Mouse (Mus musculus): Measurements from ENCODE around the gene Fbxw4. TPM values are rescaled to one million over a fixed set of nuclear protein-coding genes. Genes with fewer than 3 reads are reported as not detected.

Gene Fbxw4
- total and polyA plus RNA-seq, 2 experiments = 10.0 to 44.6 TPM

DNA sequence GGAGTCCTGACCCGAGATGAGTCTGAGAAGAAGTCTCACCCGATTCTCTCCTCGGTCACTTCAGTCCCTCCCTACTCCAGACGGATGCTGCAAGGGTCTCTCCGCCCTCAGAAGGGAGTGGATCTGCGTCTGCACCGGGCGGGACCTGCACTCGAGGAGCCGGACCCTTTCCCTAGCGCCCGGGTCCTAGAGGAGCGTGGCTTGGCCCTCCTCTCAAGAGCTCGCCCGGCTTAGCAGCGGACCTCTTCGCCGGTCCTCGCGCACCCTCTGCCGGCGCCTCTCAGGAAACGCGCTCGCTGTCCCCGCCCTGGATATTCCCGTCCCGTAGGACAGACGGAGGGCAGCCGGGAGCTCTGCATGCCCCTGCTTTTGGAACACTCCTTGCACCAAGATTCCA is 115.2 kb downstream of the Fbxw4 start:
- Histone ChIP-seq H3K4me1 (ENCODE audit: control insufficient read depth, insufficient read depth, low read length) (peaks cover 6% of the 10 kb centered on the region; the same call in 1 of the 2 replicates), H3K27me3 (ENCODE audit: control insufficient read depth, insufficient read depth, low read length) (peaks cover 8% of the 10 kb centered on the region)

DNA sequence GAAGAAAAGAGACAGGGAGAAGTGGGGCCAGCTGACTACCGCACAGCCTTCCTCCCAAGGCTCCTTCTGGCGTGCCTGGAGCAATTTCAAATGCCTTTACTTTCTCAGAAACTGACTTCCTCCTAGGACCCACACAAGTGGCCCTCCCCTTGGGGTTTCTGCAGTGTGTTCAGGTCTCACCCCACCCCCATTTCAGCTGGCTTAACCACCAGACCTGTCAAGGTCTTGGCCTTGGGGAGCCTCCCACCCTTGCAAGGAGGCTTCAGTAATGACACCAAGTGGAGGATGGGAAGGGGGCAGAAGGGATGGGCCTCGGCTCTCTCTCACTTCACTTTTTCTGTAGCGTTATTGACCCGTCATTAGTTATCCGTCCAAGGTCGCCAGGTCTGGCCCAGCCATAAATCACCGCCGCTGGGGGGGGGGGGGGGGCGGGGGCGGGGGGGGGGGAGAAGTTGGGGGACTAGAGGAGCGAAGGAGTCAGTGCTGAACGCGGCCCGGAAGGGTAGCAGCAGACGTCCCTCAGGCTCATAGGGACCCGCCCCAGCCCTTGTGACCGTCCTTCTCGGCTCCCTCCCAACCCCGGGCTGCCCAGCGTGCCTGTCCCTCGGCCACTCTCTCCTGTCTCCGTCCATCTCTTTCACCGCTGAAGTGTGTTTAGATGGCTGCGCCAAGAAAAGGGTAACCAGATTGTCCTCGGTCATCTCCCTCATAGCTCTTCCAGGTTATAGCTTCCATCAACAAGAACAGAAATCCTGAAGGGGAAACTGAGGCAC is 115.8 kb downstream of the Fbxw4 start:
- Histone ChIP-seq H3K27me3 (ENCODE audit: control insufficient read depth, insufficient read depth, low read length) (peaks cover 8% of the 10 kb centered on the region), H3K4me3 (ENCODE audit: insufficient read depth, low read depth, low read length) (peak overlapping the region; percentile 42; the same call in 1 of the 2 replicates), H3K4me1 (ENCODE audit: control insufficient read depth, insufficient read depth, low read length) (peaks cover 6% of the 10 kb centered on the region; the same call in 1 of the 2 replicates), H3K27ac (replicated peaks; ENCODE audit: insufficient read depth, low read depth, low read length) (no peak overlapping the region), H3K9ac (ENCODE audit: low read depth, low read length) (no peak overlapping the region), H3K79me2 (ENCODE audit: control insufficient read depth, insufficient read depth, low read length) (no peaks in the 10 kb centered on the region), H3K36me3 (ENCODE audit: control insufficient read depth, insufficient read depth, low read length) (no peaks in the 10 kb centered on the region)
- WGBS = 5% methylated on average over 21 of the region's 26 CpGs
- DNase-seq (ENCODE audit: extremely low read depth, low read depth, low spot score) = no peak
- no peak for TF ChIP-seq CTCF (IDR thresholded peaks at IDR 0.05; ENCODE audit: low read depth, low read length)
- no peak for TF ChIP-seq POLR2A (IDR thresholded peaks at IDR 0.05; ENCODE audit: extremely low read depth, insufficient read depth, low read length)

More for the DNA sequence above, 115.2 kb downstream of the Fbxw4 start:
- Histone ChIP-seq H3K4me3 (ENCODE audit: insufficient read depth, low read depth, low read length) (peak overlapping the region; percentile 42; the same call in 1 of the 2 replicates), H3K79me2 (ENCODE audit: control insufficient read depth, insufficient read depth, low read length) (no peaks in the 10 kb centered on the region), H3K27ac (replicated peaks; ENCODE audit: insufficient read depth, low read depth, low read length) (no peak overlapping the region), H3K36me3 (ENCODE audit: control insufficient read depth, insufficient read depth, low read length) (no peaks in the 10 kb centered on the region), H3K9ac (ENCODE audit: low read depth, low read length) (0 out of 2 replicates have a peak overlapping the region, but pooled peaks have one; percentile 20)
- under 1% methylated on average over 30 of the region's 30 CpGs for WGBS
- no peak for TF ChIP-seq POLR2A (IDR thresholded peaks at IDR 0.05; ENCODE audit: extremely low read depth, insufficient read depth, low read length)
- peak; percentile 86 for TF ChIP-seq CTCF (IDR thresholded peaks at IDR 0.05; ENCODE audit: low read depth, low read length)
- DNase-seq (ENCODE audit: extremely low read depth, low read depth, low spot score) = peak; percentile 21

DNA sequence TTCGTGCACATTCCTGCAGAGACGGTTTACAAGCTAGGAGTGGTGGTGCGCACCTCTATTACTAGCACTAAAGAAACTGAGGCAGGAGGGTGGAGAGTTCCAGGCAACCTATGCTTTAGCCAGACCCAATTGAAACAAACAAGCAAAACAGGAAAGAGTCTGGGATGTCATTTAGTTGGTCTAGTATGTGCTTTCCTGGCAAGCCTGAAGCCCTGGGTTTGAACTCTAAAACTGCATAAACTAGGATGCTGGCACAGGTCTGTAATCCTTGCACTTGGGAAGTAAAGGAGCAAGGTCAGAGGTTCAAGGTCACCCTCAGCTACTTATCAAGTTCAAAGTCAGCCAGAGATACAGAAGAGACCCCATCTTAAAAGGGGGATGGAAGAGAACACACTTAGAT is 118.1 kb downstream of the Fbxw4 start:
- no peak for DNase-seq (ENCODE audit: extremely low read depth, low read depth, low spot score)
- Histone ChIP-seq H3K4me1 (ENCODE audit: control insufficient read depth, insufficient read depth, low read length) (peaks cover 6% of the 10 kb centered on the region; the same call in 1 of the 2 replicates), H3K9ac (ENCODE audit: low read depth, low read length) (no peak overlapping the region), H3K4me3 (ENCODE audit: insufficient read depth, low read depth, low read length) (no peak overlapping the region), H3K36me3 (ENCODE audit: control insufficient read depth, insufficient read depth, low read length) (no peaks in the 10 kb centered on the region), H3K27ac (replicated peaks; ENCODE audit: insufficient read depth, low read depth, low read length) (no peak overlapping the region), H3K27me3 (ENCODE audit: control insufficient read depth, insufficient read depth, low read length) (peaks cover 8% of the 10 kb centered on the region), H3K79me2 (ENCODE audit: control insufficient read depth, insufficient read depth, low read length) (no peaks in the 10 kb centered on the region)
- TF ChIP-seq CTCF (IDR thresholded peaks at IDR 0.05; ENCODE audit: low read depth, low read length) (no peak), POLR2A (IDR thresholded peaks at IDR 0.05; ENCODE audit: extremely low read depth, insufficient read depth, low read length) (no peak)
- WGBS = 41% methylated on average over 3 of the region's 3 CpGs

DNA sequence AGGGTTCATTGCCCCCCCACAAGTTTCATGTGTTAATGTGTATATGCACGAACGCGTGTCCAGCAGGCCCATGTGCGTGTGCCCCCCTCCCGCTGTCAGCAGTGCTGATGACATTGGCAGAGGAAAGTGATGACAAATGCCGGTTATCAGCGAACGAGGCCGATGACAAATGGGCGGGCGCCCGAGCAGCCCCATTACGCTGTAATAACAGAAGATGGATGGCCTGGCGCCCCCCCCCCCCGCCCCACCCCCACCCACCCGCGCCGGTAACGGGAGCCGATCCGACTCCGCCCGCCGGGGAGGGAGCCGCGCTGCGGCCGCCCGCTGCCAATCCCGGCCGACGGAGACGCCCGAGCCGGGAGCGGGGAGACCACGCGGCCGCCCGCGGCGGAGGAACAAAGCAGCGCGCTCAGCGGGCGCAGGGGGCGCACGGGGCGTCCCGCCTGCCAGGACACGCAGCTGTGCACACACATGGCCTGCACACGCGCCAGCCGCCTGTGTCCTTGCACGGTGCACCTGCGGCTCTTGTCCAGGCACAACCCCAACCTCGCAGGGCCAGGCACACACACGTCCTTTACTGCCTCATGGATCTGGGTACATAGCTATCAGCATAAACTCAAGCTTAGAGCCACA is 118.6 kb downstream of the Fbxw4 start:
- TF ChIP-seq POLR2A (IDR thresholded peaks at IDR 0.05; ENCODE audit: extremely low read depth, insufficient read depth, low read length) (no peak), CTCF (IDR thresholded peaks at IDR 0.05; ENCODE audit: low read depth, low read length) (no peak)
- no peak for DNase-seq (ENCODE audit: extremely low read depth, low read depth, low spot score)
- peaks cover 6% of the 10 kb centered on the region; the same call in 1 of the 2 replicates for H3K4me1 ChIP-seq (ENCODE audit: control insufficient read depth, insufficient read depth, low read length)
- H3K4me3 ChIP-seq (ENCODE audit: insufficient read depth, low read depth, low read length) = peak overlapping the region; percentile 19; the same call in 1 of the 2 replicates
- no peaks in the 10 kb centered on the region for H3K36me3 ChIP-seq (ENCODE audit: control insufficient read depth, insufficient read depth, low read length)
- 3% methylated on average over 58 of the region's 58 CpGs for WGBS
- no peaks in the 10 kb centered on the region for H3K79me2 ChIP-seq (ENCODE audit: control insufficient read depth, insufficient read depth, low read length)
- peaks cover 8% of the 10 kb centered on the region for H3K27me3 ChIP-seq (ENCODE audit: control insufficient read depth, insufficient read depth, low read length)
- no peak overlapping the region for H3K27ac ChIP-seq (replicated peaks; ENCODE audit: insufficient read depth, low read depth, low read length)
- peak overlapping the region; percentile 6; the same call in 1 of the 2 replicates for H3K9ac ChIP-seq (ENCODE audit: low read depth, low read length)

DNA sequence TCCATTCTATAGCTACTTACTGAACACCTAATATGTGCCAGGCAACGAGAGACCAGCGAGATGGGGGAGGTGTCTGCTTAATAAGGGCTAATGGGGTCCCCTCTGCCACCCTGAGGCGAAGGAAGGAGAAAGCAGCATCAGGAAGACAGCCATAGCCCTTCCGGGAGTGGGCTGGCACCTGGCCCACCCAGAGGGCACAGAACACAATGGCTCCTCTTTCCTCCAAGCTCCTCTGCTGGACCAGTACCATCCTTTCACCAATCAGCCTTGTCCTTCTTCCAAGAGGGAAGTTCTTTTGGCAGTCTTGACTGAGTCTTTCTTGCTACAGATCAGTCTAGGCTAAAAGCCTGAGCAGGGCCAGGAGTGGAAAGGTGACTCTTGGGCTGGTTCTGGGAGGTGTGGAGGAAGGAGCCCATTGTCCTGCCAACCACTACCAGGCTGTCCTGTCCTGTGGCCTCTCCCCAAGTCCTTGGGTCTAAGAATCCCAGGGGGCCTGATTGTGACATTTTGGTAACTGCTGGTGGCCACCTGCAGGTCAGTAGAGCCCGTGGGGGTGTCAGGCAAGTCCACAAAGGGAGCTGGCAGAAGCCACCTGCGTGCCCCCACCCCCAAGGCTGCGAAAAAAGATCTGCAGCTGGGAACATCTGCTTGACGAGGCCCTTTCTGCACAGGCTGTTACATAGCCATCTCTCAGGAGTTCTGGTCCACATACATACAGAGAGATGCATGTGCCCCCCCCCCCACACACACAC is 119.3 kb downstream of the Fbxw4 start:
- no peak for TF ChIP-seq POLR2A (IDR thresholded peaks at IDR 0.05; ENCODE audit: extremely low read depth, insufficient read depth, low read length)
- no peak for TF ChIP-seq CTCF (IDR thresholded peaks at IDR 0.05; ENCODE audit: low read depth, low read length)
- DNase-seq (ENCODE audit: extremely low read depth, low read depth, low spot score) = no peak
- 44% methylated on average over 8 of the region's 8 CpGs for WGBS
- no peaks in the 10 kb centered on the region for H3K79me2 ChIP-seq (ENCODE audit: control insufficient read depth, insufficient read depth, low read length)
- no peaks in the 10 kb centered on the region for H3K36me3 ChIP-seq (ENCODE audit: control insufficient read depth, insufficient read depth, low read length)
- no peak overlapping the region for H3K9ac ChIP-seq (ENCODE audit: low read depth, low read length)
- H3K4me1 ChIP-seq (ENCODE audit: control insufficient read depth, insufficient read depth, low read length) = peaks cover 6% of the 10 kb centered on the region; the same call in 1 of the 2 replicates
- H3K27ac ChIP-seq (replicated peaks; ENCODE audit: insufficient read depth, low read depth, low read length) = no peak overlapping the region
- H3K27me3 ChIP-seq (ENCODE audit: control insufficient read depth, insufficient read depth, low read length) = peaks cover 8% of the 10 kb centered on the region
- no peak overlapping the region for H3K4me3 ChIP-seq (ENCODE audit: insufficient read depth, low read depth, low read length)

All from liver, adult 2 months (tissue).